Mouse (Mus musculus): ENCODE results near the gene Ubtf.
"Not testable (repeated sequence)": the region's sequence is repeated elsewhere in the genome, so short reads cannot be mapped to it uniquely, and the experiment has no call there.

Ubtf gene

DNA sequence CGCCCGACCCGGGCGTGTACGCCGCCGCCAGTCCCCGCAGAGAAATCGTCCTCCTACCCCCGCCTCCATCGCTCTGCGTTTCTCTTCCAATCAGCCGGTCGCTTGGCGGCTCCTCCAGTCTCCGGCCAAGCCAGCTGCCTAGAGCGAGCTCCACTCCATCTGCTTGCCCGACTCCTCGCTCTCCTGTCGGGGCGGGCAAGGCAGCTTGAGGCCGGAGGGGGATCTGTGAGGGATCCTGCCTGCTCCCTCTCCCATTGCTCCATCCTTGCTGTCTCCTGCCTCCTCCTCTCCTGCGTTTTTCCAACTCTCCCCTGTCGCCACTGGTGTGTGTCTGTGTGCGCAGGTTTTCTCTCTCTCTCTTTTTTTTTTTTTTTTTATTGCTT is at the start of gene Ubtf:
Ubtf (minus strand) TSS at position 333 of the 383 bp plus-strand sequence.
- DNase-seq: peak; percentile 89

DNA sequence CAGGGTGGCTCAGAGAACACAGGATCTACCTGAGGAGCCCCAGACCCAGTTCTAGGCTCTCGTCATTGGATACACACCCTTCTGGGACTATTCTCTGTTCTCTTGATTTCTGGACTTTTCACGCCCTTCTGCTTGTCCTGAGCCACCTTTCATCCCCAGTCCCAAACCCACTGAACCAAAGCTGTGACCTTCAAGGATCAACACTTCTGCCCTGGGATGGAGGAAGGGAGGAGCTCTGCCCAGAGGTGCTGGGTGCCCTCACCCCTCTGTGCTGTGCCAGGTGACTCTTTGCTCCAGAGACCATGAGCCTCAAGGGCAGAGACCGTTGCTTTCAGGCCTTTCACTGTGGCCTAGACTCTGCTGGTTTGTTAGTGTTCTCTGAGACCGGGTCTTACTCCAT is 49.7 kb upstream of the Ubtf start:
- DNase-seq: no peak

DNA sequence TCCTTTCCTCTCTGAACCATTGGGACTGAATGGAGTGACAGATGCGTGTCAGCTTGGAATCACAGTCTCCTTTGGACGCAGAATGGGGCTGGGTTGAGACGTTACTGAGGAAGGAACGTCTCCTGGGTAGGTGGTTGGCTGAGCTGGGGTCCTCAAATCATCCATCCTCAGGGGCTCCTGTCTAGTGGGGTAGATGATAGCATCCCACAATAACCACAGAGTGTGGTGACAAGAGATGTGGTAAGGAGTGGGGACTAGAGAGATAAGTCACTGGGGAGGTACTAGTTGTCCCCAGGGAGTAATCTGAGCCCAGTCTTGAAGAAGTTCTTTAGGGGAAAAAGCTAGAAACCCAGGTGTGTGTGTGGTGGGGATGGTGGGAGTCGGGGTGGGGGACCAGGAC is 48.8 kb upstream of the Ubtf start:
- peak; percentile 42 for DNase-seq

DNA sequence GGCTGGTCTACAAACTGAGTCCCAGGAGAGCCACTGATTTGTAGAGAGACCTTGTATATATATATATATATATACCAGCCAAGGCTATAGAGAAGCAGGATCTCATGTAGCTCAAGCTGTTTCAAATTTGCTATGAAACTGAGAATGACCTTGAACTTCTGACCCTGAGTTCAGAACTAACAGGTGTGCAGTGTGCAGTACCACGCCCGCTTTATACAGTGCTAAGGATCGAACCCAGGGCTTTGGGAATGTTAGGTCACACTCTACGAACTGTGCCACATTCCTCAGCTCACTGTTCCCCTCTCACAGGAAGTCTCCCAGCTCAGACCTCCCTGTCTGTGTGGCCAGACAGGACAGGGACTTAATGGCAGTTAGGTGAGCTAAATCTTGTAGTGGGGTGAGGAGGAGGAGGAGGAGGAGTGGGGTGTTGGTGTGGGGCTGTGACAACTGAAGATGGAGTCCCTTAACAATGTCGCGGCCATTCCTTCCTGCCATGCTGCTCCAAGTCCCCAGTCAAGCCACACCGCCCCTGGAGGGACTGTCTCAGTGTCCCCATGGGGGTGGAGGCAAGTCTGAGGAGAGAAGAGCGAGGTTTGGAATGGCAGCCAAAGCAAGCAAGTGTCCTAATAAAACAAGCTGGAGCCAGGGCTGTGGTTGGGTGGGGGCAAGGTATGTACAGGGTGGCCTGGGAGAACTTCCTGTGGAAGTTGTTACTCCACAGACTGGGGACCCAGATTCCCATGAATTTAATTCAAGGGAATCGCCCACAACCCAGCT is 48.1 kb upstream of the Ubtf start:
- peak; percentile 26 for DNase-seq

DNA sequence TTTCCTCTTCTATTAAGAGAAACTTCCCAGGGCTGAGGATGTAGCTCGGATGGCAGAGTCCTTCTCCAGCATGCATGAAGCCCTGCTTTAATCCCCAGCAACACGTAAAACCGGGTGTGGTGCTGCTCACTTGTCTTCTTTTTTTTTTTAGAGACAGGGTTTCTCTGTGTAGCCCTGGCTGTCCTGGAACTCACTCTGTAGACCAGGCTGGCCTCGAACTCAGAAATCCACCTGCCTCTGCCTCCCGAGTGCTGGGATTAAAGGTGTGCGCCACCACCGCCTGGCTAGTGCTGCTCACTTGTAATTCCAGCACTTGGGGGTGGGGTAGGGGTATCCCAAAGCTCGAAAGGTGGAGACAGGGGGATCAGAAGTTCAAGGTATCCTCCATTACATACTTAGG is 46.6 kb upstream of the Ubtf start, which contains the start of gene Slc4a1:
Slc4a1 (minus strand) TSS at position 101 of the 400 bp plus-strand sequence.
- not testable (repeated sequence) for DNase-seq

DNA sequence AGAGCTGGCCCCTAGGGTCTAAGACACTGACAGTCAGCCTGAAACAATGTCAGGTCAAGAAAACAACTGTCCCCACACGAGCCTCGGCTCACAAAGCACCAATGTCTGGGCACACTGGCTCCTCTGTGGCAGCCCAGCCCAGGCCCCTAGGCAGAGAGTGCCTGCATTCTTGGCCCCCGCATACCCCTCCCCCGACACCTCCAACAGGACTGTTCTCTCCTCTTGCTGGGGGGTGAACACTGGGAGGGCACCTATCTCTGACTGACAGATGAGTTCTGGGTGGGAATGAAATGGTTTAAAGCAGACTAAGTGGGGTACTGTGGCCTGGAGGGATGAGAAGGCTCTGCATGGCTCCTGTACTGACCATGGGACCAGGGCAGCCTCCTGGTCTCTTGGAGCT is 46.2 kb upstream of the Ubtf start:
- peak; percentile 74 for DNase-seq

DNA sequence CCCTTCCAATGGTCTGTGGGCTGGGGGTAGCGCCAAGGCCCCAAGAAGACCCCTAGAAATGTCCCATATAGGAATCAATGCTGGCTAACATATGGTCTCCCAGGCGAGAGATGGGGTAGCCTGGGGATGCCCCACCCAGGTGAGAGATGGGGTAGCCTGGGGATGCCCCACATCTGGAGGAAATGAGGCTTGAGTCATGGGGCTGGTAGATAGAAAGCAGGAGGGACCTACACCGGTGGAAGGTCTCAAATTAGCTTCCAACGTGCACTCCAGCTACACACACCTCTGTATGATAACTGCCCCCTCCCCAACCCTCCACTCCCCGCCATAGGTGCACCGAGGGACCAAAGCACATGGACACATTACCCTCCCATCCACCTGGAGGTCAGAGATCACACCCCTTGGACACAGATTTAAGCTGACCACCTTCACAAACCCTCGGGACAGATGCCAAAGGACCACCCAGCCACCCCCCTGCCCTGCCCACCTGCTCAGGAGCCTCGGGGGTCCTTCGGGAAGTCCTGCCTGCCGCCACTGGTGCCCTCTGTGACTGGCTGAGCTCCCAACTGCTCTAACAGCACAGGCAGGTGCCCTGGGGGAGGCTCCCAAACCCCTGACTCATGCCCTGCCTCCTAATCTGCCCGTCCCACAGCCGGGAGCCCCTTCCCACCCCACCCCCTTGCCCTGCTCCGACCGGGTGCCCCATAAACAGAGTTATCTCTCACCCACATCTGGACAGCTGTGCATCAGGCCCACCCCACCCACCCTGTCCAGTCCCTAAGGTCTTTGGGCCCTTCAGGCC is 45.2 kb upstream of the Ubtf start:
- peak; percentile 97 for DNase-seq

DNA sequence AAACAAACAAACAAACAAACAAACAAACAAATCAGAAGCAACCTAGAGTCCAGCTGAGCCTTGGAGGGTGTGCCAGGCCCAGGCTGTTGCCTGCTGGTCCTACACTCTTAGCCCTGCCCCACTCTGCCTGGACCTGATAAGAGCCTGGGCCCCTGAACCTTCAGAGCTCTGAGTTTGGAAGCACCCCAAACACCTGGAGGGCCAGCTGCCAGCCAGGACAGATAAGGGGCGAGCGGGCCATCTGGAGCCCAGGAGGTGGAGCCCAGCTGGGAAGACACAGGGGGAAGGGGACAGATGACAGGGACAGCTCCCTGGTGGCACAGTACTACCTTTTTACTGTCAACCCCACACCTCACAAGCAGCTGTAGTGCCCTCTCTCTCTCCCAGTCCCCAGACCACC is 44.1 kb upstream of the Ubtf start:
- peak; percentile 95 for DNase-seq

DNA sequence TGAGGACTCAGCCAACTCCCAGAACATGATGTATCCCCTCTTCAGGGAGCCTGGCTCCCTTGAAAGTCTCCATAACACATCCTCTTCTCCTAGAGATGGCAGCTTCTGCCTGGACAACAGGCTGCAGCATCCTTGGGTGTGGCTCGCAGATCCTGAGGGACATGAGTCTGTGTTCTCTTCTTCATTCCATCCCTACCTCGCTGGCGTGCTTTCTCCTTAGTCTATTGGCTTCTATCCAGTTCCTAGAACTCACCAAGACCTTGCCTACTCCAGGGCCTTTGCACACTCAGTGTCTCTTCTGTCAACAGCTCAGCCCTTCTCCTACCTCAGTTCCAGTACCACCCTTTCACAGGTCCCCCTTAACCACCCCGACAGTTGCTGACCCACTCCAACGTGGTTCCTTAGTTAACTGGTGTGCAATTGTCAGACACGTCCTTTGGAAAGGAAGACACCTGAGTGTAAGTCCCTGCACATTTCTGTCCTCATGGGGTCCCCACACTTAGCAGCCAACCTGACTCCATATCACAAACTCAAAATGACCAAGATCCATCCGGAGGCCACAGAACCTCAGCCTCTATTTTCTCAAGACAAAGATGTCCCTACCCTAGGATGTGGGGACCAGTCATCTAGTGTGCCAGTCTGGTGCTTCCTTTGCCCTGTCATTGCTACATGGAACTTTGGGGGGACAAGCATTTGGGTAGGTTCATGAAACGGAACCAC is 42.4 kb upstream of the Ubtf start:
- peak; percentile 45 for DNase-seq

DNA sequence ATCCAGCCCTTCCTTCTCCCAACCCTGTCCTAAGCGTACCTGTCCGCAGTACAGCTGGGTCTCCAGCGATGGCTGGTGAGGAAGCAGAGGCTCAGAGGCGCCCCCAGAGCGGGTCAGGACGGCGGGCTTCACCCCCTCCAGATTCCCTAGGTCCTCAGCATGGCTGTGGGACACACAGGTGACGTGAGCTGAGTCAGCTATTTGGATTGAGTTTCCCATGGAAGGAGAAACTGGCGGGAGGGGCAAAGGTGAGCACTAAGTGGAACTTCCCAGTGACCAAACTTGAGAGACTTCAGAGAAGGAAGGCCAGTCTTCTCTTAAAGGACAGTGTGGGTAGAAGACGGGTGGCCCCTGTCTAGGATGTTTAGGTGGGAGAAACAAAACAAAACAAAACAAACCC is 38.8 kb upstream of the Ubtf start:
- peak; percentile 21 for DNase-seq

DNA sequence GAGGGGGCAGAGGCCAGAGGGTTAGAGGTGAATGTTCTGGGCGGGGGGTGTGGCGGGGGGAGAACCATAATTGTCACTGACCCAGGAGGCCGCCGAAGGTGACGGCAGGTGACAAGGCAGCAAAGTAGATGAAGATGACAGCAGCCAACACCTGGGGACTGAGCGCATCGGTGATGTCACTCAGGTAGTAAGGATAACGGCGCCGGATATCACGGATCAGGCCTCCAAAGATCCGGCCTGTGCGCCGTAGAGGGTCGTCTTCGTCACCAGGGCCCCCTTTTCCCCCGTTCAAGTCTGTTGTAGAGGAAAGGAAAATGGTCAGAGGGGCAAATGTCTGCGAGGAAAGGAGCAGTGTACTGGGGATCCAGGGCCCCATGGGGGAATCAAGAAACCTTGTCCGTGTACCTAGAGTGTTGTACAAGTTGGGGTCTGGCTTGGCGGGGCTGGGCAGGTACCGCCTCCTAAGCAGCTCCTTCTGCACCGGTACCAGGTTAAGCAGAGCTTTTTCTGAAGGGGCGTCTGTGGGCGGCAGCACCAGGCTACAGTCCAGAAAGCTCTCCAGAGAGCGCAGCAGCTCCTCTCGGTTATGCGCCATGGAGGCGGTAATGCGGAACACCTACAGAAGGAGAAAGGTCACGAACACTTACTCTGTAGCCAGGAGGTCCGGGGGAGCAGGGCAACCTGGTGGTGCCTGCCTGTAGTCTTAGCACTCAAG is 37.3 kb upstream of the Ubtf start:
- DNase-seq: peak; percentile 44

DNA sequence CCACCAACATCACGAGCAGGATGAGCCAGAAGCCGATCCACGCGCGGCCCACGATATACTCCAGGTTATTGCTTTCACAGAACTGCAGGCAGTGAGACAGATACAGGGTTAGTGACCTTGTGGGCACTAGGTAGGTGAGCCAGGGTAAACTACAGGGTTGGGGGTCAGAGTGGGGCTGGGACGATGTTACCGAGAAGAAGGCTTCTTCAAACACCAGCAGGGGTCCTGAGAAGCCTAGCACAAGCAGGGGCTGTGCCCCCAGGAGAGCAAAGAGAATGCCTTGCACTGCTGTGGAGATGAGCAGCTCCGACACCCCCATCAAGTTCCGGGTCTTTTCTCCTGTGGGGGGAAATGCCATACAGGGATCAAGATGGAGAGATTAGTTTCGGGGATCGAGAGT is 36.6 kb upstream of the Ubtf start:
- DNase-seq: no peak

DNA sequence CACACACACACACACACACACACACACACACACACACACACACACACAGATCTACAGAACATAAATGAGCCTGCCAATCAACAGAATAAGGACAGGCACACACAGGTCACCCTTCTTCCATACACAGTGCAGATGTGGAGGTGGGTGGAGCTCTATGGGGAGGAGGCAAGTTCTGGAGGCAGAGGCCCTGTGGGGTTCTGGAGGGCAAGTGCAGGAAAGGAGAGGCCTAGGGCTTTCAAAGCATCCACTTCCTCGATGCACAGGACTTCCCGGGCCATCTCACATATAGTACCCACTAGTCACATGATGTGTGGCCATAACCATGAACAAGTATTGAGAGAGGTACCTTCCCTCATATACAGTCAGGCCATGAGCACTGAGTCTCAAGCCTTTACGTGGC is 36.0 kb upstream of the Ubtf start:
- DNase-seq: peak; percentile 52

DNA sequence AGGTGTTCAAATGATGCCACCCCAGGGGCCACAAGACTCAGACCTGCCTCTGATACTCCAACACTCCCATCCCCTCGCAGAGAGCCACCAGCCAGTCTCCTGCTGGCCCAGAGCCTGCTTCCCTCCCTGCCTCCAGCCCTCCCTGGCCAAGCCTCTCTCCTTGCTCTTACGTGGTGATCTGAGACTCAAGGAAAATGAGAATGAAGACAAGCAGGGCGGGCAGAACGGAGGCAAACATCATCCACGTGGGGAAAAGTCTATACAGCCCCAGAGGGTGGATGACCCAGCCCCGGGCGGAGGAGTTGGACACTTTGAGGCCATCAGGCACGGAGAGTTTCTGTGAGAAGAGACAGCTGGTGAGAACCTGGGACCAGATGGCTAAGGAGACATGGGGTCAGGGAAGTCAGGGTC is 33.5 kb upstream of the Ubtf start:
- peak; percentile 41 for DNase-seq

DNA sequence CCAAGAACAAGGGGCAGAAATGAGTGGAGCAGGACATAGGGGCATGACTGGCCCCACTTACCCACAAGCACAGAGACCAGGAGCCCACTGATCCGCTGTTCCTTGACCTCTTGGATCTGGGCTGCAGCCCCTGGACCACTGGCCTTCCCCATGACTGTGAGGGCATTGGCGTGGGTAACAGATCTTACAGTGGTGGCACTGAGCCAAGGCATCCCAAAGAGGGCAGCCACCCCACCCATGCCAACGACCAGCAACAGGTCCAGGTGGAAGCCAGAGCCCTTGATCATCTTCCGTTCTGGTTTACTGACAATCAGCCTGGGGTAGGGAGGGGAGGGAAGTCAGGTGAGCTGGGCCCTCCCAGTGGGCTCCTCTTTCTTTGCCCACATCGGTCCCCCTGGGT is 32.8 kb upstream of the Ubtf start:
- DNase-seq: peak; percentile 39

DNA sequence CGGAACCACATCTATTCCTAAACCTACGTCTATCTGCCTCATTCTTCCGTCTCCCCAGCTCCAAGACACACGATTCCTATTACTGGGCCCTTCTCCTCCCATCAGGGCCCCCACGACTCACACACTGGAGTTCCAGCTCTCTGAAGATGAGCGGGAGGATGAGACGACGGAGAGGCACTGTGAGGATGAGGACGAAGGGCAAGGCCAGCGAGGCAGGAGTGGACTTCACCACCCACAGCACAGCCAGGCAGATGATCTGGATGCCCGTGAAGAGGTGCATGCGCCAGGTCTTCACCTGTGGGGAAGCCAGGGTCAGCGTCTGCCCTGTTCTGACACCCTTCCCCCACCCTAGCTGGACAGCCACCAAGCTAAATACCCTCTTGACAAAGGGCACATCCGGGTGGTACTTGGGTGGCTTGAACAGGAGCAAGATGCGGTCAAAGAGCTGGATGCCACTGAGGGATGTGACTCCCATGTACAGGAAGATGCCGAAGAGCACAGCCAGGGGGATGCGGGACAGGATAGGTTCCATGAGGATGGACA is 31.5 kb upstream of the Ubtf start:
- DNase-seq: peak; percentile 38

DNA sequence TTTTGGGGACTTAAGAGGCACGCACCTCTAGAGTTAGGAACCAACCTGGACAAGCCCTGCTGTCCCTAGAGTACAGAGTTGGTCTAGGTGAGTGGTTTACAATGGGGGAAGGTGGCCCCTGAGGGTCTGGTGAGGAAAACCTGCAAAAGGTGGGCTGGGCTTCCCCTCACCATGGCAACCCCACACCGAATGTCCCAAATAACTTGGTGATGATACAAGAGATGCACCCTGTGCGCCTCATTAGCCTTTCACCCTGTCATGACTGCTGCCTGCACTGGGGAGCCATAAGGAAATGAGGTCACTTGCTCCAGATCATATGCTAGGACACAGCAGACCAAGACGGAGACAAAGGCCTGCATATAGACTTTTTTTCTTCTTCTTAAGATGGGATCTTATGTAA is 30.9 kb upstream of the Ubtf start:
- DNase-seq: no peak

DNA sequence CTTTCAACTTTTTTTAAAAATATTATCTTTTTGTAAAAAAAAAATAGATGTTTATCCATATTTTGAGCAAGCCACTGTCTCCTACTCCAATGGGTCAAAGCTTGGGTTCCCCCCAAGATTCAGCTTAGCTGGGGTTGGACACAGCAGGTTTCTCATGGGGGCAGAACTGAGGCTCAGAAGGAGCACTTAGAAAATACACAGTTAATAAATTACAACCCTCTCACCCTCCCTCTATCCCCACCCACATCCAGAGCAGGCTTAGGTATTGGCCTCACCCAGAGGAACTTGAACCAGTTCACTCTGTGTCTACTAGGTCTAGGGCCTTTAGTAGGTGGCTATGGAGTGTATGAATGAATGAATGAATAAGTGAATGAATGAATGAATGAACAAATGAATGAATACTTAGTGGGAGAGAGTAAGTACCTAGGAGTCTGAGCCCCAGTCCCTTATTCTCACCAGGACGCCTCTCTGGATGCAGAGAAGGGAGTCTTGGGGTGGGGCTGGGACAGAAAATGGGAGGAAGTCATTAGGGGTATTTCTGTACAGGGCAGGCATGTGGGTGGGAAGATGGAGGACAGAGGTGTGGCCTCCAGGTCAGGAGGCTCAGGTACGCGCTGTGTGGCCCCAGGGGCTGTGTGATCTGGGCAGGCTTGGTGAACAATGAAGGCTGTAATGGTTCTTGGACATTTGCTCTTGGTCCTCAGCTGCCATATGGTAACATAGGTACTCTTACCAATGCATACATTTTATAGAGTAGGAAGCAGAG is 29.8 kb upstream of the Ubtf start:
- DNase-seq: peak; percentile 44

DNA sequence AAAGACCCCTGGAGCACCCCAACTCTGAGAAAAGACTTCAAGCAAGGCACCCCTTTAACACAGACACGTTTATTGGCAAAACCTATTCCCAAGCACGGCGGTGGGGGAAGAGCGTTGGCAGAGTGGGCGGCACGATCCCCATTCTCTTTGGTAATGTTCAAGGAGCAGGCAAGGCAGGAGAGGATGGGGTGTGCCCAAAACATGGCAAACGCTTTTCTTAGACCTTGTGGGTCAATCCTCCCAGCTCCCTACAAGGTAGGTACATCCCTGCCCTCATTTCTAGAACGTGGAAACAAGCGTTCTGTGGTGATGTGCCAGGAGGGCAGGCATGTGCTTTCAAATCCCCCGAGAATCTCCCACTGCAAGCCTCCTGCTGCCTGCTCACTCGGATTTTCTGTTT is 29.2 kb upstream of the Ubtf start:
- DNase-seq: peak; percentile 62

DNA sequence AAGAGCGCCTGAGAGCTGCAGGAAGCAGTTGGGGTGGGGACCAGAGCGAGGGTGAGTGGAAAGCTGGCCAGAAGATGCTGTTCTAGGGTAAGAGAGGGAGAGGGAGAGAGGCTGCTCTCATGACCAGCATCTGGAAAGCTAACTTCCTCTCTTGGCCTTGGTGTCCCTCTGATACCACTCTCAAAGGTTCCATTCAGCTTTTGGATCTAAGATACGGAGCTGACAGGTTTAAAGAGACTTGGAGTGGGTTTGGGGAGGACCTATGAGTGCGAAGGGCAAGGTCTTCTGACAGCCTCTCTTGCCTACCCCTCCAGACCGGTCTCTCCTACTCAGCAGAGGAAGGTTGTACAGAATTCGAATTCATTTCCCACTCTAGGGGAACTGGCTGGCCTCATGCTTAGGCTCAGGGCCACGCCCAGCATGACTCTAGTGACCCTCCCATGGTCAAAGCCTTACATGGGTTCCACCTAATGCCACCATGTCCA is 28.6 kb upstream of the Ubtf start:
- peak; percentile 67 for DNase-seq

DNA sequence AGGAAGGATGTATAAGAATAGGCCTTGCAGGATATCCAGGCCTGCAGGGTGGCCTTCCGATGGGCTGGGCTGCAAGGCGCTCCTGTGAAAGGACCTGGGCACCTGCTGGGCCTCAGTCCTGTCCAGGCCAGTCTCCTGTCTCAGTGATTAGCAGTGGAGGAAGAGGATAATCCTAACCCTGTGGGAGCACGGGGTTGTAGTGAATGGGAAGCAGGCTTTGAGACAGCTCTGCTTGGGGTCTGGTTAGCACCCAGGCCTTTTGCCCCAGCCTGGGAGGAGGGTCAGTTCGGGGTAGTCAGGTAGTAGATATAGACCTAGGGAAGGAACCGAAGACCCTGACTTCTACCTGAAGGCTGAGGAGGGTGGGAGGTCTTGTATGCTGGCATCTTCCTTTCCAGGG is 28.1 kb upstream of the Ubtf start:
- peak; percentile 57 for DNase-seq

DNA sequence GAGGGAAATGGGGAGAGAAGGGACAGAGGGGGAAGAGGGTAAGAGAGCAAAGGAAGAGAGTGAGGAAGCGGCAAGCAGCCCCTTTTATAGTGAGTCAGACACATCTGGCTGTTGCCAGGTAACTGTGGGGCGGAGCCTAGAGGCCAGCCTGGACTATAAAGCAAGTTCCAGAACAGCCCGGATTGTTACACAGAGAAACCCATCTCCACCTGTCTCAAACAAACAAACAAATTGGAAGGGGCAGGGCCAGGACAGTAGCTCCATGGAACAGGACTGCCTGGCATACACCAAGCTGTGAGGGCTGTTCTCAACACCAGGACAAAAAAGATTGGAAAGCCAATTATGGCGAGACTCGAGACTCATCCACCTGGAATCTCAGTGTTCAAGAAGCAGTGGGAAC is 27.4 kb upstream of the Ubtf start:
- DNase-seq: peak; percentile 67
